Mouse (Mus musculus): ENCODE measurements around the gene Obscn.

- TF ChIP-seq CTCF (IDR thresholded peaks at IDR 0.05; ENCODE audit: low read depth, low read length) = 0 out of 2 replicates have a peak, but pooled peaks have one; percentile 6
- no peak for TF ChIP-seq TAL1 (conservative IDR thresholded peaks at IDR 0.05; ENCODE audit: low read depth, low read length)
Measured at GRCm38 (mm10) chr11:58967346-58967745, 168.9 kb downstream of the Obscn start.
